Mouse (Mus musculus) heart, embryonic 11.5 days (tissue): Measurements from ENCODE around the gene Snx33. TPM values are rescaled to one million over a fixed set of nuclear protein-coding genes. Genes with fewer than 3 reads are reported as not detected.
A peak's percentile ranks its signal among the peaks of the same experiment; 100 is the strongest.

Experiments
- ATAC-seq: fragments of 200-750 bp; cut with Nextera tagmentation; replicated peaks from 2 replicates; pipeline ENCODE4 v1.8.0; 2017; ENCODE audit warnings: moderate library complexity; ENCODE audit not compliant: insufficient number of reproducible peaks, low FRiP score, low TSS enrichment
- H3K27ac ChIP-seq: fragments of 300-500 bp; sonication (generic); 2 replicates; pipeline ENCODE4 v1.5.1; 2014; ENCODE audit warnings: mild to moderate bottlenecking, low read depth, low read length
- H3K27me3 ChIP-seq: fragments of 300-500 bp; sonication (generic); 2 replicates; pipeline ENCODE4 v1.6.1; 2014; ENCODE audit warnings: mild to moderate bottlenecking, low read length, mixed read lengths; ENCODE audit not compliant: control insufficient read depth, insufficient read depth
- H3K36me3 ChIP-seq: fragments of 300-500 bp; sonication (generic); 2 replicates; pipeline ENCODE4 v1.6.1; 2014; ENCODE audit warnings: mild to moderate bottlenecking, low read length, moderate library complexity, mixed read lengths; ENCODE audit not compliant: control insufficient read depth, insufficient read depth
- H3K4me1 ChIP-seq: fragments of 300-500 bp; sonication (generic); 2 replicates; pipeline ENCODE4 v1.6.1; 2014; ENCODE audit warnings: low read length; ENCODE audit not compliant: control insufficient read depth, insufficient read depth
- H3K4me2 ChIP-seq: fragments of 300-500 bp; sonication (generic); 2 replicates; pipeline ENCODE4 v1.6.1; 2014; ENCODE audit warnings: mild to moderate bottlenecking, moderate library complexity
- H3K4me3 ChIP-seq: fragments of 300-500 bp; sonication (generic); 2 replicates; pipeline ENCODE4 v1.5.1; 2014; ENCODE audit warnings: low read depth, low read length
- H3K9ac ChIP-seq: fragments of 300-500 bp; sonication (generic); 2 replicates; pipeline ENCODE4 v1.6.1; 2014; ENCODE audit warnings: mild to moderate bottlenecking, low read depth, low read length, moderate library complexity
- H3K9me3 ChIP-seq: fragments of 300-500 bp; sonication (generic); replicated peaks from 2 replicates; pipeline ENCODE4 v1.6.1; 2016; ENCODE audit warnings: low read length; ENCODE audit not compliant: control insufficient read depth
- WGBS: fragments of 180-500 bp; shearing (Covaris S2); extraction: QIAGEN DNeasy Blood & Tissue Kit; methylation state at CpG from one replicate; pipeline ENCODE4 v1.1.7; 2014; ENCODE audit not compliant: insufficient replicate concordance; 5-methylcytosine and 5-hydroxymethylcytosine counted together
- polyA plus RNA-seq: library from polyadenylated mRNA; unstranded; fragments of >200 nt; fragmentation: Nextera tagmentation; extraction: Ambion mirVana; gene quantifications from 2 replicates; pipeline ENCODE4 v1.2.1, GENCODE M21; 2014

Snx33 gene
- polyA plus RNA-seq, 1 experiment from 2014 or later = 4.5 TPM

GRCm38 (mm10) chr9:56890522-56891250 lies 37.5 kb downstream of the Snx33 start:
- Histone ChIP-seq H3K27ac (0 out of 2 replicates have a peak overlapping the region, but pooled peaks have one; percentile 22), H3K27me3 (peaks cover 3% of the 10 kb centered on the region), H3K9ac (no peak overlapping the region), H3K9me3 (no peaks in the 10 kb centered on the region), H3K36me3 (peaks cover 14% of the 10 kb centered on the region; the same call in 1 of the 2 replicates), H3K4me2 (no peak overlapping the region), H3K4me1 (peaks cover 17% of the 10 kb centered on the region), H3K4me3 (no peak overlapping the region)
- 67% methylated on average over 11 of the region's 11 CpGs for WGBS
- no peak for ATAC-seq

GRCm38 (mm10) chr9:56889817-56890216 lies 38.4 kb downstream of the Snx33 start:
- Histone ChIP-seq H3K27ac (no peak overlapping the region), H3K9me3 (no peaks in the 10 kb centered on the region), H3K27me3 (peaks cover 3% of the 10 kb centered on the region), H3K4me2 (peak overlapping the region; percentile 22; the same call in 1 of the 2 replicates), H3K36me3 (peaks cover 14% of the 10 kb centered on the region; the same call in 1 of the 2 replicates), H3K9ac (no peak overlapping the region), H3K4me1 (peaks cover 17% of the 10 kb centered on the region), H3K4me3 (0 out of 2 replicates have a peak overlapping the region, but pooled peaks have one; percentile 10)
- WGBS = 17% methylated on average over 14 of the region's 14 CpGs
- ATAC-seq = no peak

- 90% methylated on average over 16 of the region's 16 CpGs for WGBS
- peaks cover 3% of the 10 kb centered on the region for H3K27me3 ChIP-seq
- H3K36me3 ChIP-seq = peaks cover 14% of the 10 kb centered on the region; the same call in 1 of the 2 replicates
- H3K4me2 ChIP-seq = no peak overlapping the region
- no peak overlapping the region for H3K9ac ChIP-seq
- H3K4me3 ChIP-seq = no peak overlapping the region
- H3K9me3 ChIP-seq = no peaks in the 10 kb centered on the region
- no peak for ATAC-seq
- no peak overlapping the region for H3K27ac ChIP-seq
- H3K4me1 ChIP-seq = peaks cover 5% of the 10 kb centered on the region; the same call in 1 of the 2 replicates
These were observed 40.6 kb downstream of the Snx33 start for GRCm38 (mm10) chr9:56887581-56887980.

- H3K9me3 ChIP-seq = no peaks in the 10 kb centered on the region
- H3K4me1 ChIP-seq = peaks cover 7% of the 10 kb centered on the region
- no peak overlapping the region for H3K4me2 ChIP-seq
- H3K36me3 ChIP-seq = peaks cover 14% of the 10 kb centered on the region; the same call in 1 of the 2 replicates
- no peak overlapping the region for H3K9ac ChIP-seq
- H3K27me3 ChIP-seq = no peaks in the 10 kb centered on the region; the same call in 1 of the 2 replicates
- ATAC-seq = no peak
- H3K4me3 ChIP-seq = no peak overlapping the region
- WGBS = 90% methylated on average over 15 of the region's 15 CpGs
- no peak overlapping the region for H3K27ac ChIP-seq
These were observed 41.6 kb downstream of the Snx33 start for GRCm38 (mm10) chr9:56886601-56887000.

GRCm38 (mm10) chr9:56886113-56886512 lies 42.1 kb downstream of the Snx33 start:
- no peak for ATAC-seq
- Histone ChIP-seq H3K4me2 (no peak overlapping the region), H3K9me3 (no peaks in the 10 kb centered on the region), H3K36me3 (peaks cover 14% of the 10 kb centered on the region; the same call in 1 of the 2 replicates), H3K9ac (no peak overlapping the region), H3K4me3 (no peak overlapping the region), H3K27me3 (no peaks in the 10 kb centered on the region; the same call in 1 of the 2 replicates), H3K4me1 (peaks cover 6% of the 10 kb centered on the region; the same call in 1 of the 2 replicates), H3K27ac (no peak overlapping the region)
- 59% methylated on average over 13 of the region's 13 CpGs for WGBS

- H3K9ac ChIP-seq = no peak overlapping the region
- WGBS = 69% methylated on average over 4 of the region's 4 CpGs
- no peak overlapping the region for H3K4me2 ChIP-seq
- H3K4me3 ChIP-seq = no peak overlapping the region
- H3K4me1 ChIP-seq = peaks cover 7% of the 10 kb centered on the region; the same call in 1 of the 2 replicates
- peaks cover 14% of the 10 kb centered on the region; the same call in 1 of the 2 replicates for H3K36me3 ChIP-seq
- no peak overlapping the region for H3K27ac ChIP-seq
- H3K9me3 ChIP-seq = no peaks in the 10 kb centered on the region
- no peaks in the 10 kb centered on the region for H3K27me3 ChIP-seq
- no peak for ATAC-seq
These were observed 43.8 kb downstream of the Snx33 start for GRCm38 (mm10) chr9:56884328-56884727.

- Histone ChIP-seq H3K36me3 (peaks cover 9% of the 10 kb centered on the region; the same call in 1 of the 2 replicates), H3K27me3 (no peaks in the 10 kb centered on the region), H3K27ac (no peak overlapping the region), H3K4me3 (no peak overlapping the region), H3K4me1 (peaks cover 8% of the 10 kb centered on the region; the same call in 1 of the 2 replicates), H3K9ac (no peak overlapping the region), H3K4me2 (no peak overlapping the region), H3K9me3 (no peaks in the 10 kb centered on the region)
- WGBS = 74% methylated on average over 7 of the region's 7 CpGs
- no peak for ATAC-seq
These were observed 44.7 kb downstream of the Snx33 start for GRCm38 (mm10) chr9:56883470-56883869.

- no peak overlapping the region for H3K4me3 ChIP-seq
- no peaks in the 10 kb centered on the region for H3K9me3 ChIP-seq
- WGBS = 61% methylated on average over 12 of the region's 12 CpGs
- H3K27ac ChIP-seq = no peak overlapping the region
- no peak overlapping the region for H3K9ac ChIP-seq
- H3K36me3 ChIP-seq = peaks cover 7% of the 10 kb centered on the region; the same call in 1 of the 2 replicates
- no peak overlapping the region for H3K4me2 ChIP-seq
- no peaks in the 10 kb centered on the region for H3K27me3 ChIP-seq
- H3K4me1 ChIP-seq = peaks cover 8% of the 10 kb centered on the region; the same call in 1 of the 2 replicates
- ATAC-seq = no peak
These were observed 45.4 kb downstream of the Snx33 start for GRCm38 (mm10) chr9:56882818-56883217.
